Mouse (Mus musculus) T-helper 17 cell (primary cell): ENCODE data around the gene Setd1b.

Experiments
- in situ Hi-C, 2 experiments: fragments of 300-600 bp; cut with MboI, MseI; formaldehyde crosslinking; loops; 1 replicate in 1 of 2; 2 replicates in 1 of 2; pipeline ENCODE4 v1.15.1; 2025; ENCODE audit warnings: high pct_unique_total_duplicates in 2 of 2

Setd1b gene

DNA sequence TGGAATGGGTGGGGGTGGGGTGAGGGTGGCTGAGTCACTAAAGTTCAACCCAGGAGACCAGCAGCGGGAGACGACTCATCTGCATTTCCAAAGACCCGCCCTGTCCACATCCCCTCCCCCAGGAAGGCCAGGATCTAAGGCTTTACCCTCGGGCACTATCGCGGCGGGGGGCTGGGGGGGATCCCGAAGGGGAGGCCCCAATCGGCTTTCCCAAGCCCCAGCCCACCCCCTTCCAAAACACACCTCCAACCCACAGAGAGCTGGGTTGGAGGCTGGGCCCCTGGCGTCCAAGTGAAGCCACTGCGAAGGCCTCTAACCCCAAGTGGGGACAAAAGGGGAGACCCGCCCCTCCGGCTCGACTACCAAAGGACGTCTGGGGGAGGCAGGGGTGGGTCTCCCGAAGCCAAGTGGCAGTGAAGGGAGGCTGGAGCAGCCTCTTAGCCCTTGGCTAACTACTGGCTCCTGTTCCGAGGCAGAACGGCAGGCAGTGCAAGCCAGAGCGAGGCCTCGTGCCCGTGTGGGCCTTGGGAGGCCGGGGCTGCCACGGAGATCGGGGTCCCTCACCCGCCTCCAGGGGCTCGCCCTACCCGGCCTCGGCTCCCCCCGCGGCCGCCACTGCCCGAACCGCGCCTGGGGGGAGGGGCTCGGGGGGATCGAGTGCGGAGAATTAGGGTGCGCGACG, 3.6 kb upstream of the Setd1b start:
- in situ Hi-C loops: loop anchor here in 1 of 2 experiments (10.0 to 25.0 kb wide), 3 partner anchors 74 to 1301 kb away; partner anchors contain the start of genes Pheta1, Sh2b3 and Tmem120b

DNA sequence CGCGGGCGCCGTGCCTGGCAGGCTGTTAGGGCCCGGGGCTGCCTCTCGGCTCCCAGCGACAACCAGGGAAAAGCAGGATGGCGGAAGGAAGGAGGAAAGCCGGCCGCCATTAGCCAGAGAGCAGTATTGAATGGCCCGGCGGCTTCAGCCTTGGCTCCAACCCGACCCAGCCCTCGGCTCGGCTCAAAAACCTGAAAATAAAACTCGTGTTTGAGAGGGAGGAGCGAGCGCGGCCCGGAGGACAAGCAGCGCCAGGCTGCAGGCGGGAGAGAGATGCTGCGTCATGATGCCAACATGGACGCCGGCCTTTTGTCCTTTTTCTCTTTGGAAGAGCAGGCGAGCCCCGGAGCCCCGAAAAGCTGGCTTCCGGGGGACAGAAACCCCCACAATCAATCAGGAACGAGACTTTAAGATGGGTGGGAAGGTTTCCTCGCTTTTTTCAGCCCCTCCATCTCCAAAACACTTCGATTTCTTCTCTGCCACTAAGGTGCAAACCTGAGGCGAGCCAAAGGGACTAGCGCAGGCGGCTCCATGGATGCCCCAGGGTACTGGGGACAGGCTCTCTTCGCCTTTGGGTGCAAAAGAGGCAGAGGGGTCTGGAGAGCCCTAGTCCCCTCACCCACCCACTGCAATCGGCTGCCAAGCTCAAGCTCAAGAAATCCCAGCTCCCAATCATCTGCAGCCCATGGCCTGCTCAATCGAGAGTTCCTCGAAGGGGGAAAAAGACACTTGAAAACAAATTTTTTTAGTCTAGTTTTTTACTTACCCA, 2.9 kb upstream of the Setd1b start:
- in situ Hi-C loops: loop anchor here in 1 of 2 experiments (10.0 to 25.0 kb wide), 3 partner anchors 74 to 1302 kb away; partner anchors contain the start of genes Pheta1, Sh2b3 and Tmem120b

DNA sequence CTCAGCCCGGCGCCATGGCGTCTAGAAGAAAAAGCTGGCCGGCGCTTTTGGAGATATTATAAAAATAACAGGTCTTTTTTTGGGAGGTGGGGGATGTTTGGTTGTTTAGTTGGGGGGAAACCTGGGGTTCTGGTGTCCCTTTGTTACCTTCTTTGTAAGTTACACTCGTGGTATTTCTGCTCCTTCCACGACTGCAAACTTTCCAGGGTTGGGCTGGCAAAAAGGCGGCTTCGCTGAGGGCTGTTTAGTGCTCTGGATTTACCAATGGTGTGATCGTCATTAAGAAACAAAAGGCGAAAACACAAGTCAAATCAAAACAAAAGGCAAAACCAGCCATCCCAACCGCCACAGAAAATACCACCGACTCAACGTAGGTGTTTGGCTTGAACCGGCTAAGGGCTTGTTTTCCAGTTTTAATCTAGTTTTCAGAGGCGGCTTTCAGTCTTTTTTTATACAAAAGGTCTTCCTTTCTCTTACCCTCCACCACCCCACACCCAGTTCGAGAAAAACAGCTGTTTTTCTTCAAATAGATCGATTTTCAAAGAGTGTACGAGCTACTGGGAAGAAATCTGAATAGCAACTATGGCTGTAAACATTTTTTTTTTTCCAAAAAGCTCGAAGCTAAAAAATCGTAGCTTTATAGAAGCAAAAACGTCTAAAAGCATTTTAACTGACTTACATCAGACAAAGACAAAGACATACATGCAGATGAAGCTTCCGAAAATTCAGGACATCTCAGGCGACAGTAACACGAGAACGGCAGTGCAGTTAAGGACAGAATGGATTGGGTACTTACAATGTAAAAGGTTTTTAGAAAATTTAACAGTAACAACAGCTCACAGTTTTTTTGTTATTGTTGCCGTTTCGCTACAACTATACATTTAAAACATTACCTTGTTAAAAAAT, 2.0 kb upstream of the Setd1b start:
- in situ Hi-C loops: loop anchor here in 1 of 2 experiments (10.0 to 25.0 kb wide), 4 partner anchors 75 to 1303 kb away; partner anchors contain the start of genes Kdm2b, Pheta1, Sh2b3 and Tmem120b

DNA sequence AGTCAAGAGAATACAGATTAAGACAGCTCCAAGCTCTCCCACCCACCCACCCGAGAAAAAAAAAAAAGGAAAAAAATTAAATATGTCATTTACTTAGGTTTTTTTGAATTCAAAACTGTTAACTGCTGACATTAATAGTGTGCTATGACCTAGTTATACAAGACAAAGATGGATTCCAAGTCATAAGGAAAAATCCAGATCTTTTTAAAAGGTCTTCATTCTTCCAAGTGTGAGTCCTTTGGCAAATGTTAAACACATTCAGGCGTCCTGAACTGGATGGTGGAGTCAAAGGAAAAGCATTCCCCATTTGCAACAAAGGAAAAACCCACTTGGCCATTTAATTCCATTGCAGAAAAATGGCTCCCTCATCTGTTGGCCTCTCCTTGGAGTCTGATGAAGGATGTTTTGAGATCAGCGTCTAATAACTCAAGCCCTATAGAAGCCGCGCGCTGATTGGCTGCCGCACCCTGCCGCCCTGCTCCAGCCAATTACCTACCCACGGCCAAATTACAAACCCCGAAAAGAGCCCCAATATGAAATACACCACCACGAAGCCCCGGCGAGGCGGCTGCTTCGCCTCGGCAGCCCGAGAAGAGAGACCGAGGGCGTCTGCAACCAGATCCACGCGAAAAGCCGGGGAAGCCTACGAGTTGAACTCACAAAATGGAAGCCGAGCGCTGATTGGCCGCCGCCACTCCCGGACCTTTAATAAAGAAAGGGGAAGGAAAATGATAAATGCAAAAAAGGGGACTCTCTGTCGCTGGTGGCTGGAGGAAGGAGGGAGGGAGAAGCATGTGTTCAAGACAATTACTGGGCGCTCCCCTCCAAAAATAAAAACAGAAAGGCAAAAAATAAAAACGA, 1.1 kb upstream of the Setd1b start:
- in situ Hi-C loops: loop anchor here in 1 of 2 experiments (10.0 to 25.0 kb wide), 2 partner anchors 156 to 1304 kb away; partner anchors contain the start of genes Kdm2b, Pheta1 and Sh2b3

DNA sequence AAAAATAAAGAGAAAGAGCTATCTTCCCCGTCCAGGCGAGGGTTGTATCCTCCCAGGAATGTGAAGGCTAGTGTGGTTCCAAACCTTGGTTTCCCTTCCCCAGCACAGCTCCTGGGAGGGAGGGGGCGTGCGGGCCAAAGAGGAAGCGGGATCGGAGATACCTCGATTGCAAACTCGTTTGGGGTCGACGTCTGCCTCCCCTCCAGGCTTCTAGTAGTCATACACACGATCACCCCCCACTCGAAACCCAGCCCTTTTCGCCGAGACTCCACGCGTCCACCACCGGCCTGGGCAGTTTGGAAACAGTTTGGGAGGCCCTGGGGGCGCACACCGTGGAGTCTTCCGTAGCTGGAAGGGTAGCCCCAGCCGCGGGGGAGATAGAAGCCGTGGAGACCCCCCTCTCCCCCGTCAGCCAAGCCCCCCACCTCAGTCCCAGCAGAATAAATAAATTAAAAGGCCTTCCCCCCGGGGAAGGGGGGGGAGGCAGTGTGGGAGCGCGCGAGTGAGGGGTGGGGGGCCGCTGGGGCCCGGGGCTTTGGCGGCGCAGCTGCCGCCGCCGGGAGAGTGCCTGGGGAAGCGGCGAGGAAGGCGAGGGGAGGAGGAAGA, 335 bp upstream of the Setd1b start:
- in situ Hi-C loops: loop anchor here in 1 of 2 experiments (10.0 to 25.0 kb wide), 2 partner anchors 157 to 1304 kb away; partner anchors contain the start of genes Kdm2b, Pheta1 and Sh2b3

DNA sequence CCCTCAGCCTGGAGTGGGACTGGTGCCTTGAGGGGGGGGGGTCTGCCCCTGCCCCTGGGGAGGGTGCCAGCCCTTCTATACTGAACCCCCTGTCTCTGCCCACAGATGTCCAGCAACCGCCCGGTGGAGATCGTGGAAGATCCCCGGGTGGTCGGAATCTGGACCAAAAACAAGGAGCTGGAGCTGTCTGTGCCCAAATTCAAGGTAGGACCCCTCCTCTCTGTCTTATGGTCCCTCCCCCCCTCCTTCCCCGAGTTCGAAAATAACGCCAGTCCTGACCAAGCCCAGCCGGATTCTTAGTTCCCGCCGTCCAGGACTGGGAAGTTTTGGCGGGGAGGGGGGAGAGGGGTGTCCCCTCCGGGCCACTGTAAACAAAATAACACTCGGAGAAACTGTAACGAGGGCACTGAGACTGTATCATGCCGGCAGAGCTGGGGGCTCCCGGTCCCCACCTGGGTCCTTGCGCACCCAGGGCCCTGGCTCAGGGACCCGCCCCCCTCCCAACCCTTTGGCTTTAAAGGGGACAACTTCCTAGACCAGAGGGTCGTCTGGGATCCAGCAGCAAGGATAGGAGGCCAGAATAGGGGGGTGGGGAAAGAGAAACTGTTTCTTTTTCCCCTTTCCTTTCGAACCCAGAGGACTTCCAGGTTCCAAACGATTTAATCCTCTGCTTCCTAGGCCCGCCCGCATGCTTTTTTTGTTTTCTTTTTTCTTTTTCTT, 1.4 kb downstream of the Setd1b start:
- in situ Hi-C loops: loop anchor here in 1 of 2 experiments (10.0 to 25.0 kb wide), 2 partner anchors 159 to 1306 kb away; partner anchors contain the start of genes Kdm2b, Pheta1 and Sh2b3

DNA sequence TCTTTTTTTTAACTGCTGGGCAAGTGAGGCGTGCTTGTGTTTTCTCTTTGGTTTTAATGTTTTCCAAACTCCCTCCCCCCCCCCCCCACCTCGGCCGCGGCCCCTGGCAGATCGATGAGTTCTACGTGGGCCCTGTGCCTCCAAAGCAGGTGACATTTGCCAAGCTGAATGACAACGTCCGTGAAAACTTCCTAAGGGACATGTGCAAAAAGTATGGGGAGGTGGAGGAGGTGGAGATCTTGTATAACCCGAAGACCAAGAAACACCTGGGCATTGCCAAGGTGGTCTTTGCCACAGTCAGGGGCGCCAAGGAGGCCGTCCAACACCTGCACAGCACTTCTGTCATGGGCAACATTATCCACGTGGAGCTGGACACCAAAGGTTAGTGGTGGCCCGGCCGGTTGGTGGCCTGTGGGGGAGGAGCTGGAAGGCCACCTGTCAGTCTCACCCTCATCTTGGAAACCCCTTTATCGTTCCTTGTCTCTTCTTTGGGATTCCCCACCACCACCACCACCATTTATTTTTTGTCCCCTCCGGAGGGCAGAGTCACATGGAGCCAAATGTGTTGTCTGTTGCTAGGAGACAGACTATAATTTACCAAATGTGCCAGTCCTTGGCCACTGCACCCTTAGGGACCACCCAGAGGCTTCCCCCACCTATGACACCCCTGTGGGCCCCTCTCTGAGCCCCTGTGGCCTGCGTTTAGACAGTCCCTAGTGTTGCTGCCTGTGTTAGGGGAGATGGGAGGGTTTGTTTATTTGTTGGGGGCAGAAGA, 2.2 kb downstream of the Setd1b start:
- in situ Hi-C loops: loop anchor here in 1 of 2 experiments (10.0 to 25.0 kb wide), 2 partner anchors 159 to 1307 kb away; partner anchors contain the start of genes Kdm2b, Pheta1 and Sh2b3

DNA sequence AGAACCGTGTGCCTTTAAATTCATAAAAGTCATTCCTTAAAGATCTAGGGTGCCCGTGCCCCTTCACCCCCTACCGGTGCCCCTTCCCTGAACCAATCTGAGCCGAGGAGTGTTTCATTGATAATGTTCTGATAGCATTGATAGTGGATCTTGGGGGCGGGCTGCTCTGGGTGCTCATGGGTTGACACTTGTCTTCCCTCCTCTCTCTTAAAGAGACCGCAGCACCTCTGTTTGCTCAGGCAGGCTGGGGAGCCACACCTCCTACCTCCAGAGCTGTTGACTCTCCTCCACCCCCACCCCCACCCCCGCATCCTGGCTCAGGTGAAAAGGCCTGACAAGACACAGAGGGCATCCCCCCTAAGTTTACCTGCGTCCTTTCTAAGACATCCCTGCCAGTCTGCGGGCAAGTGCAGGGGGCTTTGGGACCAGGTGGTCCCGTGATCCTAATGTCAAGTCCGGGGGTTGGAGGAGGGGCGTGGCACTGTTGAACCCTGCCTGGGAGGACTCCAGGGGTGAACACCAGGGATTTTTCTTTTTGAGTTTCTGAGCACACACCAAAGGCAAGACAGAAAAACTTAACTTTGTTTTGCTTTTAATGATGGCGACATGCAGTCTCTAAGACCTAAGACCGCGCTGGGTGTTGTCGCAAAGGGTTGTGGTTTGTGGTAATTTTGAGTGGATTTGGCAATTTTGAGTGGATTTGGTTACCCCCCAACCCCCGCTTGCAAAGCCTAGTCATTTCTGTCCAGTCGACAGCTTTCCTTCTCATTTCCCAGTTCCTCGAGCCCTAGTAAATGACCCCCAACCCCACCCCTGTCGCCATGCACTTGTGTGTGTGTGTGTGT, 3.0 kb downstream of the Setd1b start:
- in situ Hi-C loops: loop anchor here in 1 of 2 experiments (10.0 to 25.0 kb wide), 2 partner anchors 160 to 1308 kb away; partner anchors contain the start of genes Kdm2b, Pheta1 and Sh2b3

DNA sequence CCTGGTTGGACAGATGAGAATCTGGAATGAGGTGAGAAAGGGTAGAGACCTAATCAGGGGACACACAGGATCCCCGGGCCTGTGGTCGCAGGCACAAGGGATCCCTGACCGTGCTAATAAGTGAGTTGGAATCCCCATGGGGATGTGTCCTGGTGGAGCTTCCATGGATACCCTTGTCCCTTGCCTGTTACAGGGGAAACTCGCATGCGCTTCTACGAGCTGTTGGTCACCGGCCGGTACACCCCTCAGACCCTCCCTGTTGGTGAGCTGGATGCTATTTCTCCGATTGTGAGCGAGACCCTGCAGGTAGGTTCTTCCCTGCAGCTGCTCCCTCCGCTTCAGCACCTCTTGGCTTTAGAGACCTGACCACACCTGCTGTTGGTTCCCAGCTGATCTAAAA, 4.4 kb downstream of the Setd1b start:
- in situ Hi-C loops: loop anchor here in 1 of 2 experiments (10.0 to 25.0 kb wide), 2 partner anchors 162 to 1309 kb away; partner anchors contain the start of genes Kdm2b, Pheta1 and Sh2b3

DNA sequence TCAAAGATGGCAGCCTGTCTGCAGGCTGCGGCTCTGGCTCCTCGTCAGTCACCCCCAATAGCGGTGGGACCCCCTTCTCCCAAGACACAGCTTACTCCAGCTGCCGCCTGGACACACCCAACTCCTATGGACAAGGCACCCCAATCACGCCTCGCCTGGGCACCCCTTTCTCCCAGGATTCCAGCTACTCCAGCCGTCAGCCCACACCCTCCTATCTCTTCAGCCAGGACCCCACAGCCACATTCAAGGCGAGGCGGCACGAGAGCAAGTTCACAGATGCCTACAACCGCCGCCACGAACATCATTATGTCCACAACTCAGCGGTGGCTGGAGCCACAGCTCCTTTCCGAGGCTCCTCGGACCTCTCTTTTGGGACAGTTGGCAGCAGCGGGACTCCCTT, 5.6 kb downstream of the Setd1b start:
- in situ Hi-C loops: loop anchor here in 1 of 2 experiments (10.0 to 25.0 kb wide), 2 partner anchors 163 to 1310 kb away; partner anchors contain the start of genes Kdm2b, Pheta1 and Sh2b3

DNA sequence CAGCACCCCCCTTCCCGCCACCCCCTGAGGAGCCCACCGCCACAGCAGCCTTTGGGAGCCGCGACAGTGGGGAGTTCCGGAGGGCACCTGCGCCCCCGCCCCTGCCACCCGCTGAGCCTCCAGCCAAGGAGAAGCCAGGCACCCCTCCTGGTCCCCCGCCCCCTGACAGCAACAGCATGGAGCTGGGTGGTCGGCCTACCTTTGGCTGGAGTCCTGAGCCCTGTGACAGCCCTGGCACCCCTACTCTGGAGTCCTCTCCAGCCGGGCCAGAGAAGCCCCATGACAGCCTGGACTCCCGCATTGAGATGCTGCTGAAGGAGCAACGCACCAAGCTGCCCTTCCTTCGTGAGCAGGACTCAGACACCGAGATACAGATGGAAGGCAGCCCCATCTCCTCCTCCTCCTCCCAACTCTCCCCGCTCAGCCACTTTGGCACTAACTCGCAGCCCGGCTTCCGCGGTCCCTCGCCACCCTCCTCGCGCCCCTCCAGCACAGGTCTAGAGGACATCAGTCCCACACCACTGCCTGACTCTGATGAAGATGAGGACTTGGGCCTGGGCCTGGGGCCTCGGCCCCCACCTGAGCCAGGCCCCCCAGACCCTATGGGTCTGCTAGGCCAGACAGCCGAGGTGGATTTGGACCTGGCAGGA, 6.2 kb downstream of the Setd1b start:
- in situ Hi-C loops: loop anchor here in 1 of 2 experiments (10.0 to 25.0 kb wide), 2 partner anchors 163 to 1311 kb away; partner anchors contain the start of genes Kdm2b, Pheta1 and Sh2b3

DNA sequence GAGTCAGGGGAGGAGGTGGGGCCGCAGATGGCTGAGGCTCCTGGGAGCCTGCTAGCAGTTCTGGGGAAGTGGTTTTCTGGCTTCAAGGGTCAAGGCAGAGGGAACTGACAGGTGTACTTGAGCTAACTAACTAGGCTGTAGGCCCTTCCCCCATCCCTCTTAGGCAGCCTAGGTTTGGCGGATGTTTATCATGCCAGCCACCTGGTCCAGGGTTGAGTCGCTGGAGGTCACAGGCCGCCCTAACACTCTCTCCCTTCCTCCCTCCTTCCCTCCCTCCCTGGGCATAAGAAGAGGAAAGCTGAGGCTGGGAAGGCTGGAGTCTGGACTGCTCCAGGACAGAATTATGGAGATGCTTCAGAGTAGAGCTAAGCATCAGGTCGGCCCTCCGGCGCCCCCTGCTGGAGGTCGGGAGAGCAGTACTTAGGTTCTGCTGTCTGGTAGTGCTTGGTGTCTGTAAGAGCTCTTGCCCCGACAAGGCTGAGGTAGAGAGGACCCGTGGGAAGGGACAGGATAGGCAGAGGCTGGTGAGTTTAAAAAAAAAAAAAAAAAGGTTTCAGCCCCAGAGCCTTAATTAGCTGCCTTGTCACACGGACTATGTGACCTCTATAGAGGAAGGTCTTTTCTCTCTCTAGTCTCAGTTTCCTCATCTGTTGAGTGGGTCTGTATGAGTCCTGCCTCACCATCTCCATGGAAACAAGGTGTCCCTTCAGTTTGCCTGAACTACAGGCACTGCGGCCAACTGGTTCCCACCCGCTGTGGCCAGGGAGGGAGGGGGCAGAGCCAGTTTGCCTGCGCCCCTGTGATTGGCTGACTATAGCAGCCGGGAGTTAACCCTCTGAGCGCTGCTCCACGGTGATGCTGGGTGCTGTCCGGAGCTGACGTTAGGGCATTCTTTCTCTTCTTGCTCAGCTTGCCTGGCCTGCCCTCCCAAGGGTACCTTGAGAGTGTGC, 7.7 kb downstream of the Setd1b start:
- in situ Hi-C loops: loop anchor here in 1 of 2 experiments (5.0 to 25.0 kb wide), 3 partner anchors 32 to 1312 kb away; partner anchors contain the start of genes Kdm2b, Pheta1 and Sh2b3

DNA sequence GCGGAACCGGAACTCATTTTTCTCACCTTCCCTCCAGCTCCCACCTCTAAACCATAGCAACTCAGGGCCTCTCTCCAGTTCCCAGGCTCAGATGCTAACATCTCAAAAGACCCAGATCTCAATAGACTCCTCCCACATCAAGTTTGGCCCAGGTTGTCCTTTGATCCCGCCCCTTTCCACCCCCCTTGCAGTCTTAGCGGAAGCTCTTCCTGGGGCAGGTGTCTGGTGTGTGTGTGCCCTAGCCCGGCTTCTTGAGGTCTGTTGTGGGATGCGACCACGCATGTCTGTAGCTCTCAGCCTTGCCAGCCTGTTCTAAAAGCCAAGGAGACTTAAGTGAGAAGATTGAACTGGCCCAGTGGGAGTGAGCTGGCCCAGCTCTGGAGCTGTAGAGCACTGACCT, 8.6 kb downstream of the Setd1b start:
- in situ Hi-C loops: loop anchor here in 1 of 2 experiments (5.0 kb wide), 1 partner anchor 33 kb away; no protein-coding TSS in a partner anchor

DNA sequence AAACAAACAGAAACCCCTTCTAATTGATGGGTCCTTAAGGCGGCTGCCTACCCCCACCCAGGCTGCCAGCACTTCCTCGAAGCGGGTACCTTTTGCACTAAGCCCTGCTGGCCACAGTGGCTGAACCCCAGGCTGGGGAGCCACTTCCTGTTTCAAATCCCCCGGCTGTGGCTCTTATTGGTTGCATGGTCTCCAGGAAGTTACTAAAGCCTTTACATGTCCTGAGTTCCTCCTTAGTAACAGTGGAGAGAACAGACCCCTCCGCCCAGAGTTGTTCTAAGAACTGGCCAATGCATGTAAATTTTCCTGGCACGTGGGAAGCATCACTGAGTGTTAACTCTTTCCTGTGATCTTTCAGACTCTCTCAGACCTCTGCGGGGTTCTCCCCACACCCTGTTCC, 9.1 kb downstream of the Setd1b start:
- in situ Hi-C loops: loop anchor here in 1 of 2 experiments (5.0 kb wide), 1 partner anchor 34 kb away; no protein-coding TSS in a partner anchor
